Mouse (Mus musculus) erythroblast, embryonic 14.5 days (primary cell): Measurements from ENCODE around the gene Ldlrad1. TPM values are rescaled to one million over a fixed set of nuclear protein-coding genes. Genes with fewer than 3 reads are reported as not detected.

Source experiments
- H3K27me3 ChIP-seq: 2 replicates; pipeline ENCODE4 v1.6.1; 2012; ENCODE audit warnings: inconsistent platforms; ENCODE audit not compliant: control insufficient read depth
- H3K36me3 ChIP-seq: 2 replicates; pipeline ENCODE4 v1.6.1; 2012; ENCODE audit warnings: mild to moderate bottlenecking, inconsistent platforms; ENCODE audit not compliant: control insufficient read depth
- H3K4me1 ChIP-seq: 2 replicates; pipeline ENCODE4 v1.6.1; 2012; ENCODE audit warnings: inconsistent platforms; ENCODE audit not compliant: control insufficient read depth
- H3K4me3 ChIP-seq: replicated peaks from 2 replicates; pipeline ENCODE3; 2012; ENCODE audit warnings: moderate library complexity, mild to moderate bottlenecking, inconsistent platforms
- H3K9me3 ChIP-seq: 2 replicates; pipeline ENCODE4 v1.6.1; 2012; ENCODE audit warnings: low read length, inconsistent platforms, mixed read lengths; ENCODE audit not compliant: control insufficient read depth
- GATA1 ChIP-seq: IDR thresholded peaks from 2 replicates; pipeline ENCODE4 v1.6.1; 2012; ENCODE audit warnings: low read length, inconsistent platforms, mixed read lengths
- TAL1 ChIP-seq: IDR thresholded peaks from 3 replicates; pipeline ENCODE4 v1.6.1; 2012; ENCODE audit warnings: low read length, inconsistent platforms, mixed read lengths
- polyA plus RNA-seq: library from polyadenylated mRNA; stranded (reverse); fragments of >175 nt; gene quantifications from 2 replicates; pipeline ENCODE4 v1.2.3, GENCODE M21; 2012

Gene Ldlrad1
- polyA plus RNA-seq, result not detected in 2 replicates

DNA sequence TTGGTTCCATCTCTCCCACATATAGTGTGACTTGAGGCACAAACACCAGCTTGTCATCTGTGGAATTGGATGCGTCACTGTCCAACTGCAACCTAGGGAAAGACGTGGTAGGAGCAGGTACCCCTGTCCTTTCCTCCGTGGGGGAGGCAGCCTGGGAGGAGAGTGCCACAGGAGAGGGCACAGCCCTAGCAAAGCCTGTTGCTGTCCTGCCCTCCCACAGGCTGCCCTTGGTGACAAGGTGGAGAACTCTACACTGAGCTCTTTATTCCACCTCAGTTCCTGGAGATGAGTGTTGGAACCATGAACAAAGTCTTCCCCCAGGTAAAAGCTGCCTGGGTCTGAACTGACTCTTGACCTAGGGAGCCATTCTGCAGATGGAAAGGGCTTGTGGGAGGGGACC is at the start of gene Ldlrad1:
Ldlrad1 (plus strand) TSS at position 301 of the 400 bp plus-strand sequence.
- TF ChIP-seq TAL1 (no peak), GATA1 (no peak)
- H3K4me3 ChIP-seq, result no peak within 1 kb of the TSS
- H3K36me3 ChIP-seq, result peaks cover 51% of the 10 kb centered on the region

DNA sequence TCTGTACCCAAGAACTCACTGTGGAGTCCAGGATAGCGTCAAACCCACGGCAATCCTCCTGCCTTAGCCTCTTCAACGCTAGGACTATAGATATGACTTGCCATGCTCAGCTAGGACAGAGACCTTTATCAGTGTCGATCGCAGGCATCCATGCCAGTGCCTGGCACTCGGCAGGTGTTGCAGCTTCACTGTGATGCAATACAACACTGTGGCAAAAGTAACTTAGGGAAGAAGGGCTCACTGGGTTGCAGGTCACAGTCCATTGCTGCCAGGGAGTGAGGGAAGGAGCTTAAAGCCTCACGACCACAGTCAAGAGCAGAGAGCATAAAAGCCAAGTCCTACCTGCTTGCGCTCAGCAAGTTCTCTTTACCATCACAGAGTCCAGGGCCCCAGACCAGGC is 48.8 kb upstream of the Ldlrad1 start:
- Histone ChIP-seq H3K36me3 (peaks cover 69% of the 10 kb centered on the region), H3K4me1 (peaks cover 3% of the 10 kb centered on the region; the same call in 1 of the 2 replicates), H3K9me3 (no peaks in the 10 kb centered on the region), H3K4me3 (no peak overlapping the region), H3K27me3 (no peaks in the 10 kb centered on the region)
- TF ChIP-seq GATA1 (no peak), TAL1 (no peak)

More for the DNA sequence above, at the start of gene Ldlrad1:
- Histone ChIP-seq H3K27me3 (no peaks in the 10 kb centered on the region), H3K4me1 (peaks cover 14% of the 10 kb centered on the region), H3K9me3 (no peaks in the 10 kb centered on the region)

DNA sequence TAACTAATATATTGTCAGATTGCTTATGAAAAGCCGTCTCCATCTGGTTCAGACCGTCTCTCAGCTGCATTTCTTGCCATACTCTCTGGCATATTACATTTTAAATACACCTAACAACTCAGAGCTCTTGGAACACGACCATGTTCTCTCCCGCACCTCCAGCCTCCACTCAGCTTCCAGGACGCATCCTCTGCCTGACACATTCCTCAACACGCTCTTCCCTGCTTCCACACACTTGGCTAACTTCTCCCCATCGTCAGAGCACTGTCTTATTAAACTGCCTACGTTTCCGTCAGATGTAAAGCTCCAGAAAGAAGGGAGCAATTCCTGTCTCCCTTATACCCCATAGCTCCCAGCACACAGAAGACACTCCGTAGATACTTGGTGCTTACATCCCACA is 45.6 kb upstream of the Ldlrad1 start:
- TF ChIP-seq TAL1 (no peak), GATA1 (no peak)
- Histone ChIP-seq H3K27me3 (no peaks in the 10 kb centered on the region), H3K36me3 (peaks cover 60% of the 10 kb centered on the region), H3K9me3 (no peaks in the 10 kb centered on the region), H3K4me1 (0 out of 2 replicates have a peak, but pooled peaks cover 1% of the 10 kb centered on the region), H3K4me3 (no peak overlapping the region)

DNA sequence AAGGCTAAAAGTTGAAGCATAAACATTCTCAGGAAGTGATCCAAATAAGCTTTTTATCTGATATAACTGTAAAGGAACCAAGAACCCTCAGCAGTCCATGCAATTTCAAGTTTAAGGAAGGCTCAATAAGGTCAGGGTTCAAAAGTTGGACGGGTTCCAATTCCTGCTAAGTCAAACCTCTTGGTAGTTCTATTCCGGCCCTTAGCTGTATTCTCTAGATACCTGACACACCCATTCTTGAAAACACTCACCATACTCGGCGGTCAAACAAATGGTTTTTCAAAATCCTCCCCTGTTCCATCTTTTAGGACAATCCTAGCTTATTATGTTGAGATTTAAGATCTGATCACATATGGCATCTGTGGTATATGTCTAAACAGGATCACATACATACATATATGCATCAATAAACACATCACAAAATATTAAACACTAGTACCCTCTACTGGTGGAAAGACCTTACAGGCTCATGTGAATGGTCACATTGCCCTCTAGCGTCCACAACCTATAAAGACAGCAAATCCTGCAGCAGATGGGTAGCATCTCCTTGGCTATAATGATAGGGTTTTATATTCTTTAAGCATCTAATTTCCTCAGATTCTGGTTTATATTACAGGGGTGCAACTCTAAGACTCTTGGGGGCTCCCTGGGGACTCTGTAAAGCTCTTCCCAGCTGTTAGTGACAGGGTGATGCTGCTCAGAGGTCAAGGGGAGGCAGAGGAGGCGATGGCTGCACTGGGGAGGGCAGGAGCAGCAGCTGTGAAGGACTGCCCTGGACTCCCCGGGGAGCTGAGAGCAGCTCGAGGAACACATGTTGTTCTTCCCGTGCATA is 45.0 kb upstream of the Ldlrad1 start:
- Histone ChIP-seq H3K4me1 (0 out of 2 replicates have a peak, but pooled peaks cover 1% of the 10 kb centered on the region), H3K9me3 (no peaks in the 10 kb centered on the region), H3K4me3 (no peak overlapping the region), H3K36me3 (peaks cover 59% of the 10 kb centered on the region), H3K27me3 (no peaks in the 10 kb centered on the region)
- TF ChIP-seq TAL1 (no peak), GATA1 (no peak)

DNA sequence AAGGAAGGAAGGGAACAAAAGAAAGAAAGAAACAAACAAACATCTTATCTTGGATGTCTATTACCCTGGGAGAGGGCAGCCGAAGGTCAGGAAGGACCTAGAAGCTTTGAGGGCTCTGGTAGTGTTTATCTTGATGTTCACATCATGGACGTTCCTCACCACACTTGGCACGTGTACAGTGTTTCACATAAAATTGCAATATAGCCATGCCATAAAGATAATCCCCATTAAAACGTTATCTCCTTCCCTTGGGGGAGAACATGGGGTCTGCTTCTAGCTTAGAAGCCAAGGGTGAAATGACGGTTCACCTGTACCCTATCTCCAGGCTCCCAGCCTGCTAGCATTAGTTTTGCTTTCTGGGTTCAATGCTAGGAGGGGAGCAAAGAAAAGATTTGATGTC is 42.3 kb upstream of the Ldlrad1 start:
- Histone ChIP-seq H3K36me3 (peaks cover 54% of the 10 kb centered on the region), H3K4me1 (0 out of 2 replicates have a peak, but pooled peaks cover 1% of the 10 kb centered on the region), H3K27me3 (no peaks in the 10 kb centered on the region), H3K4me3 (no peak overlapping the region), H3K9me3 (no peaks in the 10 kb centered on the region)
- TF ChIP-seq GATA1, result no peak
- no peak for TF ChIP-seq TAL1

DNA sequence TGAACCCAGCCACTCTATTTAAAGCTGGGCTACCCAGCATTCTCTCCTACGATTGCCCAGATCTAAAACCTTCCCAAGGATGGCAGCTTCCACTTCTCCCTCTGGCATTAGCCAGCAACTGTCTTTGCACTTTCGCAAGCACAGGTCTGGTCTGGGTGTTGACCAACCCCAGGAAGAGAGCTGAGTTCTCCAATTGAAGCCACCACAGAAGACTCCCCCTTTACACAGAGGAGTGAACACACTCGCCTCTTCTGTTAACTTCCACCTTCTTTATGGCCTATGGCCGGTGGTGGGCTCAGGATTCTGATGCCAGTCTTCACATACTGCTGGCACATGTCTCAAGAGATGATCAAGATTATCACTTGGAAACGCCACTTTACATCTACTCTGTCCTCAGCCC is 41.2 kb upstream of the Ldlrad1 start:
- Histone ChIP-seq H3K27me3 (no peaks in the 10 kb centered on the region), H3K36me3 (peaks cover 62% of the 10 kb centered on the region), H3K4me3 (no peak overlapping the region), H3K4me1 (peaks cover 5% of the 10 kb centered on the region), H3K9me3 (no peaks in the 10 kb centered on the region)
- no peak for TF ChIP-seq GATA1
- no peak for TF ChIP-seq TAL1

DNA sequence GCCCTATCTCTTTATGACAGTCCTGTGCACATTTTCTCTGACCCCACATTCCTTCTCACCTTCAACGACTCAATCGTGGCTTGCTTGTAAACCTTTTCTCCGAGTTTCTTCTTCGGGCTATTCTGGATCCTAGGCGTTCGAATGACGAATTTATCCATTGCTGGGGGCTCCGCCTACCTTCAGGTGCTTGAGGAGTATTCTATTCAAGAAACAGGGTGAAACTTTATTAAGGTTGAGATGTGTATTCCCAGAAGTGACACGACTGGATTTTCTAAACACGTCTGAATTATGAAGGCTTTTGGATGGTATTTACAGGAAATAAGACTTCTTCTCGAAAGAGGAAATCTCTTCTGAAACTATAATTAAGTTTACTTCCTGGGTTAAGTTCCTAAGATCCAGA is 31.5 kb upstream of the Ldlrad1 start:
- H3K27me3 ChIP-seq, result no peaks in the 10 kb centered on the region
- H3K4me3 ChIP-seq, result peak overlapping the region; percentile 79
- TF ChIP-seq GATA1 (no peak), TAL1 (no peak)
- no peaks in the 10 kb centered on the region for H3K9me3 ChIP-seq
- H3K36me3 ChIP-seq, result peaks cover 41% of the 10 kb centered on the region
- peaks cover 52% of the 10 kb centered on the region for H3K4me1 ChIP-seq

DNA sequence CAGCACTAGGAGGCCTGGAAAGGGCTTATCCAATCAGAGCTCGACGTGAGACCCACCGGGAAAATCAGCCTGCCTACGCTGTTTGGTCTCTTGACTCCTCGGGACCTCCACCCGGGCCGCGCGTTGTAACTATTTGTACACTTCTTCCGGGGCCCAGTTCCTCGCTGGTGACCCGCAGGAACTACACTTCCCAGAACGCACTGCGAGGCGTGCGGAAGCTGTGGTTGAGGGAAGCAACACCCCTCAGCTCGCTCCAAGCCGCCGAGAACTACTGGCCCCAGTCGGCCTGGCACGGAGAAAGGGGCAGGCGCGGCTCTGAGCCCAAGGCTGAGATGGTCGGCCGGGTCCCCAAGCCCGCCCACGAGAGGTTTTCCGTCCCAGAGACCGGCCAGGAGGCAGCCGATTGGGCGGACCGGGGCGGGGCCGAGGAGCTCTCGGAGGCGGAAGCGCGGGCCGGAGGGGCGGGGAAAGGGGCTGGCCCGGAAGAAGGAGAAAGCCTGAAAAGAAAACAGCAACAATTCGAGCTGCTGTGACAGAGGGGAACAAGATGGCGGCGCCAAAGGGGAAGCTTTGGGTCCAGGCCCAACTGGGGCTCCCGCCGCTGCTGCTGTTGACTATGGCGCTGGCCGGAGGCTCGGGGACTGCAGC is 30.7 kb upstream of the Ldlrad1 start, which contains the start of gene Tmem59:
Tmem59 (plus strand) TSS at position 218 of the 648 bp plus-strand sequence.
- H3K4me1 ChIP-seq, result peaks cover 60% of the 10 kb centered on the region
- peak within 1 kb of the TSS; percentile 79 for H3K4me3 ChIP-seq
- TF ChIP-seq TAL1 (no peak), GATA1 (no peak)

DNA sequence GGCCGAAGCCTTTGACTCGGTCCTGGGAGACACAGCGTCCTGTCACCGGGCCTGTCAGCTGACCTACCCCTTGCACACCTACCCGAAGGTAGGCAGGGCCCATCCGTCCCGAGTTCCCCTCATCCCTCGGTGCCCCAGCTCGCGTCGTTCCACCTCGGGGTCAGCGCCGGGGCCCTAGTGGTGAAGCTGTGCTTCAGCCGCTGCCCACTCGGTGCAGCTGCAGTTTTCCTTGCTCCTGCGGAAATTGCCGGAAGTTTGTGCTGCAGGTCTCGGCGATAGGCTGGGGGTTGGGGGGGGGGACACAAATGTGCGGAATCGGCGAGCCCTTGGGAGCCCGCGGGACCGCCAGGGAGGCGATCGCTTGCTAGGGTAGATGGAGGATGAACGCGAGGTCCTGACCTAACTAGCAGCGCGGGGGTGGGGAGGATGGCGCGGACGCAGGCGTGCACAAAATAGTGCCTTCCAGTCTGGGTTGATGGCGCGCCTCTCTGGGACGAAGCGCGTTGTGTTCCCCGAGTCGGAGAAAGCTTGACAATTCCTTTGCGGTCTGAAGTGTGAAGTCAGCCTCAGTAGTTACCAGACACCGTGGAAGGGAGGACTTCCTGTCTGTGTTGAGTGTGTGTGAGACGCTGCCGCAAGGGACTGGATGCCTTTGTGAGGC is 30.0 kb upstream of the Ldlrad1 start, which contains the start of gene Tceanc2:
Tceanc2 (minus strand) TSS at position 287 of the 661 bp plus-strand sequence.
- H3K36me3 ChIP-seq, result peaks cover 33% of the 10 kb centered on the region
- peaks cover 62% of the 10 kb centered on the region for H3K4me1 ChIP-seq
- H3K27me3 ChIP-seq, result no peaks in the 10 kb centered on the region
- TF ChIP-seq TAL1 (no peak), GATA1 (no peak)
- peak within 1 kb of the TSS; percentile 79 for H3K4me3 ChIP-seq
- no peaks in the 10 kb centered on the region for H3K9me3 ChIP-seq

More for the DNA sequence above, 30.7 kb upstream of the Ldlrad1 start, which contains the start of gene Tmem59:
- Histone ChIP-seq H3K27me3 (no peaks in the 10 kb centered on the region), H3K9me3 (no peaks in the 10 kb centered on the region), H3K36me3 (peaks cover 38% of the 10 kb centered on the region)
